Mouse (Mus musculus) liver (tissue): ENCODE data around the gene Kirrel3.

Source experiments
- DNase-seq: peaks from one replicate; pipeline ENCODE4 v3.0.0-alpha.2; 2020; ENCODE audit warnings: mixed read lengths

Kirrel3 gene

DNA sequence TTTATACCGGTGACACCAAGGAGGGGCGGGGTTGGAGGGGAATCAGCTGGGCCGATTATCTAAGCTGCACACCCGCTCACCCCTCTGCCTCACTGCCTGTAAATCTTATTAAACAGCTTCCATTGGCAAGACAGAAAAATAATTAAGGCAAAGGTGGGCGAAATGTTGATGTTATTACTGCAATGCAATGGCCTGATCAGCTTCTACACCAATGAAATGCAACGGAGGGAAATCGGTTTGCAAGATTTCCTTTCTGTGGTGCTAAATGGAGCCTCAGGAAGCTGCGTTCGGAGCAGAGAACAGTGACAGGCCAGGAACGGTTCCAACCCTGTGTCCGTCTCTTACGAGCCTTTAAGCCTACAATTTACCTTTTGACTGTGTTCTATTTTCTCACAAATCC, 475.0 kb downstream of the Kirrel3 start:
- DNase-seq: no peak

GRCm38 (mm10) chr9:34961171-34961570, 475.5 kb downstream of the Kirrel3 start:
- no peak for DNase-seq

DNA sequence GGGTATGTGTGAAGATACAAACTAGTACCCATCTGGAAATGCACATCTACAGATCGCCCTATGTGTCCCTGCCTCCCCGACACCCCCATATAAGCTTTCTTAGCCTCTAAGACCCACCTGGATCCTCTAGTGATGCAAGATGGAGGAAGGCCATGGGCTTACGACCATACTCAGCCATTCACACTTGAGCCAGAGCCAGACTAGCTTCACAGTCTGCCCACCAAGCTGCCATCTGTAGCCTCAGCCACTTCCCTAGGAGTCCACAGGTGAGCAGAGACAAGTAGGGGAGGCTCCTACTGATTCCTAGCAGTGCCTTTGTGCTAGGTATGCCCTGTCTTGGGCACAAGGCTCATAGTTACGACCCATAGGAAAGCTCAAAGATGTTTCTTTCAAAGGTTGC, 476.6 kb downstream of the Kirrel3 start:
- DNase-seq: no peak

DNA sequence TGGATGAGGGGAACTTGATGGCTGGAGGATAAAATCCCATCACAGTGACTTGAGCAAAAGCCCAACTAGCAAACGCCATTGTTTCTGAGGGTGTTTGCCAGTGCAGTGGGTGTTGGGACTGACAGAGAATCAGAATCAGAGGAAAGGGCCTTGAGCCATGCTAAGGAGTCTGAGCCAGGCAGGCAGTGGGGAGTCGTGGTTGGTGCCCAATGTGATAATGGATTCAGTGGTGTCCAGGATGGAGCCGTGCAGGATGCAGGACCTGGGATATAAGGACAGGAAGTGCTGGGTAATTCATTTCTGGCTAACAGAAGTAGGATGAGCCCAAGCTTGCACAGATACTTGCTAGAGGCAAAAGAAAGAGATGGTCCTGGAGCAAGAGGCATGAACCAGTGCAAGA, 477.9 kb downstream of the Kirrel3 start:
- DNase-seq: no peak

- DNase-seq: no peak
These were observed 478.7 kb downstream of the Kirrel3 start for GRCm38 (mm10) chr9:34964172-34965040.

- no peak for DNase-seq
These were observed 479.3 kb downstream of the Kirrel3 start for GRCm38 (mm10) chr9:34965041-34965415.

- DNase-seq: no peak
These were observed 482.1 kb downstream of the Kirrel3 start for GRCm38 (mm10) chr9:34967772-34968171.

GRCm38 (mm10) chr9:34969881-34970490, 484.3 kb downstream of the Kirrel3 start:
- DNase-seq: no peak

DNA sequence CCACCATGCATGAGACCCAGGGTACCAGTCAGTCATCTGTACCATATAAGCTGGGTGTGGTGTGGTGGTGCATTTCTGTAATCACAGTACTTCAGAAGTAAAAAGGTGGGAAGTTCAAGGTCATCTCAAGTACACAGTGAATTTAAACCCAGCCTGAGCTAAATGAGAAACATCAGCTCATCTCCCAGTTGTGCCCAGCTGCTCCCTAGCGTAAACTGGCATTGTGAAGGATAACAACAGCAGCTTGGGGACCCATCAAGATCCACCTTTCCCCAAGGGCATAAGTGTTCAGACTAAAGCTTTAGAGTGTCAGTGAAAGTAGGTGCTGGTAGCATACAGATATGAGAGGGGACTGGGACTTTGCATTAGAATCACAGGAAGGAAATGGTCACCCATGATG, 488.6 kb downstream of the Kirrel3 start:
- DNase-seq: no peak

GRCm38 (mm10) chr9:34975245-34975644, 489.6 kb downstream of the Kirrel3 start:
- DNase-seq: no peak

DNA sequence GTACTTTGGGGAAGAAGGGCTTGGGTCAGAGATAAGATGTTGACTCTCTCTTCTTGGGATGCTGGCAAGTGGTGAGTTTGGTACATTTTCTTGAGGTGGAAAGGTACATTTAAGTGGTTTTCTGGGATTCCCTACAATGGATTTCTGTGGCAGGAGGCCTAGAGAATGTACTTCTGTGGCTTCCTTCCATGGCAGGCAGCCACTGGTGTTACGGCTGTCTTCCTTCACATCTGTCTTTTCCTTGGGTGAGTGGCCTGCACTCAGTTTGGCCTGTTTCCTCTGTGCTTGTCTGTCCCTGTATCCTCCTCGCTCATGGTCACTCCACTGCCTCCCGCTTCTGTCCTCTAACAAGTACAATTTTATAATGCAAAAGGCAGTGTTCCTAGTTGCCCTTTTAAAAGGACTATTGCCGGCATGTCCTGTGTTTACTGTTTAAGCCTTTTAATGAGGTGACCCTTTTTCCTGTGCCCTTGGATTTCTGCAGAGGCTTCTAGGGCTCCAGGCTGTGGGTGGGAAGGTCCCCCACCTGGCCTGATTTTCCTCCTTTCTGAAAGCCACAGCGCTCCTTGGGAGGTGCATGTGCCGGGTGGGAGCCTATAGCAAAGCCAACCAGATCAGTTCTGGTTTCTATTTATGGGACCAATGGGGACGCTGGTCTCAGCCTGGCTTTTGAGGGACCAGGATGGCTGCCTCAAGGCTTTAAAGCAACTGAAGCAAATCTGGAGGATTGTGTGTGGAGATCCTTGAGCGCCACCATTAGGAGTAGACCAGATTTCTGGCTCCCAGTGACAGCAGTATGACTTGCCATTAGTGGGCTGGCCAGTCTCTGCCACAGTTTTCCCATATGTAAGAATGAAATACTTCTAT, 491.1 kb downstream of the Kirrel3 start:
- DNase-seq: no peak

DNA sequence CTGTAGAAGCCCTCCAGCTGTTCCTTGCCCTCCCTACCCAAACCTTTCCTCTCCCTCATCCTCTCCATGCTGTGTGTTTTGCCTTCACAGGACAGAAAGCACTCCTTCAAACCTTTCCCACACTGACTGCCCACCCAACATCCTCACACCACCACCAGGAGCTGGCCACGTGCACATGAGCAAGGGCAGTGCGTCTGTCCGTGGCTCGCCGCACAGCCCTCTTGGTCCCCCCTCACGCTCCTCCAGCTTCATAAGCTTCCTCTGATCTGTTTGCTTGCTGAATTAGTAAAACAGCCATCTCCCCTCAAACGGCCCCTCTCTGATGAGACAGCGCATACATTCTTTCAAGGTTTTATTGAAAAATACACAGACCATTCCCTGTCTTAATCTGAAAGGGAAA, 492.0 kb downstream of the Kirrel3 start:
- DNase-seq: no peak

GRCm38 (mm10) chr9:34978229-34978628, 492.5 kb downstream of the Kirrel3 start:
- no peak for DNase-seq

DNA sequence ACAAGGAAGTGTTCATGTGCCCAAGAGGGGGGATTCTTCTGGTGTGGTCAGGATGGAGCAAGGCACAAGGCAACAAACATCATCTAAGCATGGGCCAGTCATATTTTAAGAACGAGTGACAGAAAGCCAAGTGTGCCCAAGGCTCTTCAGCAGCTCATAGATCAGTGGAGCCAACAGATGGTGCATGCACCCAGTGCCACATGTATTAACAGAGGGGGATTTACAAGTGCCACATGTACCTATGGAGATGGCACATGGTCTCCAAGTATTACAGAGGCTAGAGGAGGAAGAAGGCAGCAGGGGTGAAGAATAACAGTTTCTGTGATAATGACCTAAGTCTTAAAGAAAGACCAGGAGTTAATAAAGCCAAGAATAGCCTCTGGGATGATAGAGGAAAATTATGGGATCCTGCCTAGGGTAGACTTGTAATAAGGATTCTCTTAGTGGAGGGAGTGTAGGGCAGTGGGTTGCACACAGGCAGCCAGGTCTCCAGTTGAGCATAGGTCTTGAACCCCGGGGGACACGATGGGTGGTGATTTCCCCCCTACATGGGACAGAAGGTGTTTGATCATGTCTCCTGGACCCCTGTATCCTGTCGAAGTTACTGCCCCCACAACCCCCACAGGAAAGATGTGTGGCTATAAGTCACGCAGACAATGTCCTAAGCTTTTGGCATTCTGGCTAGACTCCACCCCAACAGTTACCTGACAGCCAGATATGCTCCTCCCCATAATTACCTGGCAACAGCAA, 495.0 kb downstream of the Kirrel3 start:
- no peak for DNase-seq

GRCm38 (mm10) chr9:34983513-34984462, 498.1 kb downstream of the Kirrel3 start:
- no peak for DNase-seq

DNA sequence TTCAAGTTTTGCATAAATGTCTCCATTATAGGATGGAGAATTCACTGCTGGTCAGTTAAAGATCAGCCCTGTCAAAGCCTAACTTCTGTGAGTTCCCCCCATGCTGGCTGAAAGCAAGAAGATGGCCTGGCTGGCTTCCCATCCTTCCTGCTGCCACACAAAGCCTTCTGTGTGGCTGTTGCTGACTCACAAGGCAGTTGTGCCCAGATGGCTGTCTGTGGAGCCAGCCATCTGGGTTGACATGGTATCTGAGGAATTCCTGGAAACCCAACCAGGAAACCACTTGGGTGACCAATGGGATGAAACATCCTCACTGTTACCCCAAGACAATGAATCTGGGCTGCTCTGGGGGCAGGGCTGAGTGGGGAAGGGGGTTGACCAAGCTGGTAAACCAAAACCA, 500.5 kb downstream of the Kirrel3 start:
- no peak for DNase-seq

GRCm38 (mm10) chr9:34987422-34988148, 501.9 kb downstream of the Kirrel3 start:
- DNase-seq: no peak

DNA sequence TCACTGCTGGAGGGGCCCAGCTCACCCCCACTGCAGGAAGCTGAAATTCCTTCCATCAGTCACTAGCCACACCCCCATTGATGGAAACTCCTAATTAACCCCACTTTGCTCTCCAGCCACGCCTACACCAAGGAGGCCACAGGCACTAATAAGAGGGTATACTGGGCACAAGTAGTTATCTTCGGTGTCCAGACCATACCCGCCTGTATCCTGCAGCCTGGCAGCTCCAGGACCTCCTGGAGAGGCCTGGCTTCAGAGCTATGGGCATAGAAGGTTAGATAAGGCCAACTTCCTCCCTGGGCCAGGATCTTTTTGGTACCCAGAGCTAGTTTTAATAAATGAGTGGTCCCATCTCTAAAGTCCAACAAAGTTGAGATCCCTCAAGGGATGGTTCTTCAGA, 503.0 kb downstream of the Kirrel3 start:
- DNase-seq: no peak

GRCm38 (mm10) chr9:34992201-34992600, 506.5 kb downstream of the Kirrel3 start:
- no peak for DNase-seq

GRCm38 (mm10) chr9:34993467-34994211, 507.9 kb downstream of the Kirrel3 start:
- no peak for DNase-seq
